Mouse (Mus musculus) kidney, embryonic 14.5 days (tissue): Measurements from ENCODE around the gene Cherp. TPM values are rescaled to one million over a fixed set of nuclear protein-coding genes. Genes with fewer than 3 reads are reported as not detected.

Experiments used
- microRNA-seq: library from miRNA; unstranded; fragments of <30 nt; microRNA quantifications from one replicate; pipeline ENCODE4, GENCODE M21; 2016
- polyA plus RNA-seq: library from polyadenylated mRNA; unstranded; fragments of >200 nt; fragmentation: Nextera tagmentation; extraction: Ambion mirVana; gene quantifications from 2 replicates; pipeline ENCODE4 v1.2.1, GENCODE M21; 2014

The Cherp gene
- polyA plus RNA-seq, 1 experiment from 2014 or later: 72.0 TPM

Small RNA genes lying within 50 kb of the gene (microRNA-seq; reads per million reads assigned to microRNA genes)
- gene Mir7068: 1.5 reads per million

Other genes with a start within 250 kb of the Cherp start
- 110 and 125 TPM in 2 replicates for gene Ap1m1, start 235.2 kb downstream of the Cherp start, polyA plus RNA-seq
- gene Gm10282, start 170.0 kb downstream of the Cherp start, polyA plus RNA-seq: 32.7 and 38.4 TPM in 2 replicates
- gene Klf2, start 156.2 kb downstream of the Cherp start, polyA plus RNA-seq: 12.1 and 13.9 TPM in 2 replicates
- gene Eps15l1, start 53.8 kb downstream of the Cherp start, polyA plus RNA-seq: 40.7 and 72.3 TPM in 2 replicates
- gene Calr3, start 31.4 kb downstream of the Cherp start, polyA plus RNA-seq: 1.6 and 2.1 TPM in 2 replicates
- gene 1700030K09Rik, start 31.3 kb downstream of the Cherp start, polyA plus RNA-seq: 13.9 and 14.6 TPM in 2 replicates
- gene Slc35e1, start 17.4 kb upstream of the Cherp start, polyA plus RNA-seq: 10.8 and 19.7 TPM in 2 replicates
- 11.1 and 15.8 TPM in 2 replicates for gene Med26, start 73.0 kb upstream of the Cherp start, polyA plus RNA-seq
- 129 and 142 TPM in 2 replicates for gene Smim7, start 95.9 kb upstream of the Cherp start, polyA plus RNA-seq
- gene Tmem38a, start 96.8 kb upstream of the Cherp start, polyA plus RNA-seq: 13.5 and 17.0 TPM in 2 replicates
- gene Nwd1, start 171.5 kb upstream of the Cherp start, polyA plus RNA-seq: not detected in 2 replicates
- 165 and 182 TPM in 2 replicates for gene Sin3b, start 248.1 kb upstream of the Cherp start, polyA plus RNA-seq